Mouse (Mus musculus) adrenal gland (tissue): ENCODE results near the gene Pbxip1.

Source experiments
- intact Hi-C: fragments of 180-260 bp; cut with DNase I; formaldehyde crosslinking; loops from one replicate; pipeline ENCODE4 v1.15.1; 2025
- long read RNA-seq, 2 experiments: library from polyadenylated mRNA; unstranded; transcript quantifications; one replicate each; pipeline ENCODE4 v2.0.0; 2020; ENCODE audit warnings: borderline replicate concordance in 1 of 2; ENCODE audit not compliant: insufficient replicate concordance in 1 of 2

Gene Pbxip1
- long read RNA-seq, experiment 1, partial matches to known transcripts = 3 of 8 reads
- long read RNA-seq, experiment 1, other reads (novel, unspliced or antisense) = 5 of 8 reads
- long read RNA-seq, experiment 2, partial matches to known transcripts = 6 of 18 reads
- long read RNA-seq, experiment 2, other reads (novel, unspliced or antisense) = 12 of 18 reads

DNA sequence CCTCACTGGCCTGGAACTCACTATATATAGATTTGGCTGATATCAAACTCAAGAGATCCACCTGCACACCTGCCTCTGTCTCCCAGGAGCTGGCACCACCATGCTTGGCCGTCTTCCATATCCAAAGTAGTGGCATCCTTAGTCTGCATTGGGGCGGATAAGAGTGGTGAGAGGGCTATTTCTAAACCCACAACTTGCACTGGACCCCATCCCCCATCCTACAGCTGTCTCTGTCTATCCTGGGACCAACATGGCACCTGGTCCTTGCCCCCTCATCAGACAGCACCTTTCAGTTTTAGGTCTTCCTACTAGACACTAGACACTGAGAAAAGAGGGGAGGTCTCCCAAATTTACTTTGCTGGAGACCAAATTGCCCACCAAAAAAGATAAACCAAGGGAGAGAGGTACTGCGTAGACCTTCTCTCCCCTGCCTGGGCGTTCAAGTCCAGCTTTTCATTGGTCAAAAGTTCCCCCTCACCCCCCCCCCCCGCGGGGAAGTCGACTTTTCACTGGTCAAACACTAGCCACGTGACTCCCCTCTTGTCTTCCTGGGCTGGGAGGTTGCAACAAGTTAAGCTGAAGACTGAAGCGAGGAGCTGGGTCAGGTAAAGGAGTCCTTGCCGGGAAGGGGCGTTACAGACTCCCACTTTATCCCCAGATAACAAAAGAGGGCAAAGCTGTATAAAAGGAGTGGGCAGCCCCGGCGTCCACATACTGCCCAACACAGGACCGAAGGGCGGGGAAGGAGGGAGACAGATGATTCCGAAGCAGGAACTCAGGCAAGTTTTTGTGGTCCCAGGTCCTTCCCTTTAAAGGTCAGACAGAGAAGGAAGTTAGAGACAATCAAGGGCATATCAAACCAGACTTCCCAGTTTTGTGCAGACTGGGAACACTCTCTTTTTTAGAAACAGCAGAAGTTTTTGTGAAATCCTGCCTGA lies at the start of gene Pbxip1:
TSS of gene Pbxip1 (plus strand) at position 531 of the 938 bp plus-strand sequence.
- intact Hi-C loops = no loop called here

DNA sequence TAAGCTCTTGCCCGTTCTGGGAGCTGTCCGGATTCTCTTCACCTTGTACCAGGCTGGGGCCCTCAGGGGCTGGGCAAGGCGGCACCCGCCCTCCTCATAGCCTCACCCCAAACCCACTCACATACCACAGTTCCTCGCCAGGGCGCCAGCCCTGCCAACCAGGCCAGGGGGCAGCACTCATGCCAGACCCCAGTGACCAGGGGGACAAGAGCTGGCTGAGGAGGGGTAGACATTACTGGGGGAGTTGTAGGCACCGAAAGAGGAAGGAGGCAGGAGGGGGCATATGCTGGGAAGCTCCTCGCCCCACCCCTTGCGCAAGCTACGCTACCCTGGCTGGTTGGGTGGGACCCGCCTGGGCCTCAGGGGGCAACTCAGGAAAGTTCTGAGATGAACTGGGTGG lies 48.9 kb upstream of the Pbxip1 start:
- intact Hi-C loops = no loop called here

DNA sequence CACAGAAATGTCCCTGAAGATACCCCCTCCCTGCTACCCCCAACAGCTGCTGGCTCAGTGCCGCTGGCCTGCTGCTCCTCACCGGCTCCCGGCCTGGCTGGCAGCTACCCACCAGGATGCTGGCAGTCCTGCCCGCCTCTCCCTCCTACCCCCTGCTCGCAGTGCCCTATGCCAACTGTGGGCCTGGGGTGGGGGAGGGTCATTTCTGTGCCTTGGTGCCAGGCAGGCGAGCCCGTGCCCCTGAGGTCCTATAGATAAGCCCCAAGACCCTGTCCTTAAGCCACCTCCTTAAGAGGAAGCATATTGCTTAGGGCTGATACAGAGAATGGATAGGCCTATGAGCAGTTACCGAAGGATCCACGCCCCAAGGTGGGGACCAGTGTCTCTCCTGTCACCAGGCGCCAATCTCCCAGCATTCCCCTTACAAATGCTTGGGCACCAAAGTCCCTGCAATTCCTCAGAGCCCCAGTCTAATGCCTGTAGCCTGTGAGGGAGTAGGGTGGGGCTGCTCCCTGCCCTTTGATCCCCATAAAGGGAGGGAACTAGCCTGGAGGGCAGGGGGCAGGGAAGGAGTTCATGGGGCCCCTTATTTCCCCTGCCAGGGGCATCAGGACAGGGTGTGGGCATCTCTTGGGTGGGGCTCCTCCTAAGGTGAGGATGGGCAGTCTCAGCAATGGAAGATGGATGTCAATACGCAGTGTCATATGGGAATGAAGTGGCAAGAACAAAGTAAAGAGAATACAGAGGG lies 48.2 kb upstream of the Pbxip1 start:
- intact Hi-C loops = no loop called here

DNA sequence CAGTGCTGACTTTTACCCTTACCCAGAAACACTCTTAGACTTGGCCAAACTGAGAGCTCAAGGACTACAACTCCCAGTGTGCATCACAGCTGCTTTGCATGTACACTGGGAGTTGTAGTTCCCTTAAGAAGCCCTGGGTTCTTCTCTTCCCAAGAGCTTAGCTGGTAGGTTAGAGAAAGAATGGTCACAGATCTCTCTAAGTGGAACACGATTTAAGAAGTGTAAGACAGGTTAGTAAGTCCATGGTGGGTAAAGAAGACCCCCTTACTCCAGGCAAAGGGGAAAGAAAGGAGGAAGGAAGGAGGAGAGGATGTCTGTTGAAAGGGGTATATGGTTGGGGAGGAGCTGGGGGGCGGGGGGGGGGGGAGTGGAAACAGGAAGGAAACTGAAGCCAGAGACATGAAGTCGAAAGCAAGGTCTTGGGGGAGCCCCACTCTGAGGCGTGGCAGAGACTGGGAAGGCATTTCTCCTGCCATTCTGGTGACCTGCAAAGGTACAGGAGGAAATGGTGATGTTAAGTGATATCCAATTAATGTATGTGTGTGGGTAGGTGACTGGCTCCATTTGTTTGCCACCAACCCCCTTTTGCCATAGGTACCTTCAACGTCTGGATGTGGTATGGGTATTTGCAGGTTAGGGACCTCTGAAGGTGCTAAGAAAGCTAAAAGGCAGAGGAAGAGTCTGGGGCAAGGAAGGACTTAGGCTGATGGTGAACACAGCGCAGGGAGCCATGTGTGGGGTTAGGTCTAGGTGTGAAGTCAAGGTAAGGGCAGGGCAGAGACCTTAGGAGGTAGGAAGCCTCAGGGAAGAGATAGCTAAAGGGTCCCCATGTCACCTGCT lies 47.4 kb upstream of the Pbxip1 start:
- intact Hi-C loops = no loop called here

DNA sequence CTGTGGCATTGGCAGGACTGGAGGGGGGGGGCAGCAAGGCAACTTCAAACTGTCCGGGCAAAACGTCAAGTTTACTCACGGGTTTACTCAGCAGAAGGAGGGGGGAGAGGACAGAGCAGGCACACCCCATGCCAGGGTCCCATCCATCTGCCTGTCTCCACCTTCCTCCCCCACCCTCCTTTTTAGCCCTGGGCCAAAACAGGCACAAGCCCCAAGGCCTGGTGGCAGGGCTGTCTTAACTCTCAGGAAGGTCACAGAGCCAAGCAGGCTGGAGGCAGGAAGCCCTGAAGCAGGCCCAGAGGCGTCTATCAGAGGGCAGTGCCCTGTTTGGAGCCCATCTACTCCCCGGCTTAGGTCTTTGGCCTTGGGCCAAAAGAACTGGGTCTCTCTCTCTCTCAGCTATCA lies 46.4 kb upstream of the Pbxip1 start:
- intact Hi-C loops = no loop called here

DNA sequence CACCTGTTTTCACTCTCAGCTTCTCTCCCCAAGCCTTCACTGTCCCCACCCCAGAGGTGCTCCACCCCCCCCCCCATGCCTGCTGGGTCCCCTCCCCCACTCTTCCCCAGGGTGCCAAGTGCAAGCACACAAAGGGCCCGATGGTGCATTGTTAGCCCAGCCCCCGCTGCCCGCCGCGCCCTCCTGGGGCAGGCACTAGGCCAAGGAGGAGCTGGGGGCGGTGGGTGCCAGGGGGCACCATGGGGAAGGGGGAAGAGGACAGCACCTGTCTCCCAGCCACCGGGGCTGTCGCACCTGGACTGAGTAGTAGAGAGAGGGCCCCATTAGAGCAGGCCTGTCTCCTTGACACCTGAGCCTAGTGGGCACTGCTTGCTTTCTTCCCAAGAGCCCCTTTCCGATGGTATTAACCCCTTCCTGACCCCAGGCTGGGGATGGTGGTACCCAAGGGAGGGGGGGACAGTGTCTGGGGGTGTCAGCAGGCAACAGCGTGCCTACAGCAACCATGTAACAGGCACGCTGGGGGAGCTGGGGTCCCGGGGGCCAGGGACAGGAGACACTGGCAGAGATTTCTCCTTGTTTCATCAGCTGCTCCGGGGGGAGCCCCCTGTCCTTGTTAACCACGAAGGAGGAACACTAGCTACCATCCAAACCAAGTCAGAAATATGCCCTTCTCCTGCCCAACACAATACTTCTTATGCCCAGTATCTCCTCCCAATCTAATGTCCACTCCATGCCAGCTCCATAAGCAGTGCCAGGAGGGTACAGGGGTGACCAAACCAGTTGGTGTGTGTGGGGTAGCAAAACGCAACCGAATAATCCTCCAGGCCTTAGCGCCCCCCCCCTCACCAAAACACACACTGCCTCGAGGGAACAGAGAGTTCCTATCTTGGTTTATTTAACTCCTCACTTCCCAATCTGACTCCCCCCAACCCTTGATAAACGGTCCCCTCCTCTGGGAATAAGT lies 45.5 kb upstream of the Pbxip1 start:
- intact Hi-C loops = no loop called here

DNA sequence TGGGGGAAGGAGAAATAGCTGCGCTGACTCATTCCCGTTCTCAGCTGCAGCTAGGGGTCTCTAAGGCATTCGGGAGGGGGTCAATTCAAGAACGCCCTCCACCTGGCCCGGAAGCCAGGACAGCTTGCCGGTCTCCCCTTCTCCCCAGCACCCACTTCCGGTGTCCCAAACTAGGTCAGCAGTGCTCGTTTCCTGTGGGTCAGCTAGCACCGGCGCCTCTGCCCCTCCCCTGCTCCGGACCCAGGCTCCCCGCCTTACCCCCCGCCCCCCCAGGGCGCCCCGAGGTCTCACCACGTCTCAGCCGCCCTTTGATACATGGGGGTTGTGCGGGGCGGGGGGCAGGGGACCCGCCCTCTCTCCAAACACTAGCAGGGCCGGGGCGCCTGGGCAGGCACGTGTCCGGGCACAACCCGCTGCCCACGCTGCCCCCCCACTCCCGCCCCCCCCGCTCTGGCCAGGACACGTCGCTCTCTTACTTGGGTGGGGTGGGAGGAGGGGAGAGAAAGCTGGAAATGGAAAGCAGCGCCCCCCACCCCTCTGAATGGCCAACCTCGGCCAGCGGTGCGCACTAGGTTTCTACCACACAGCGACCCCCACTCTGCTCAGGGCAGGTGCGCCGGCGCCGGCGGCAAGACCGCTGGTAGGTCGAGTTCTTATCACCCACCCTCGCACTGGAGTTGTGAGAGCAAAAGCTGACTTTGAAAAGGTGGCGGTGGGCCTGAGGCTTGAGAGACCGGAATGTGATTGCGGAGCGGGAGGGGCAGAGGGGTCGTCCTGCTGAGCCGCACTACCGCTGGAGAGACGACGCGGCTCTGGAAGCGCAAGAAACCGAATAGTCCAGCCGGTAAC lies 44.6 kb upstream of the Pbxip1 start:
- intact Hi-C loops = no loop called here

DNA sequence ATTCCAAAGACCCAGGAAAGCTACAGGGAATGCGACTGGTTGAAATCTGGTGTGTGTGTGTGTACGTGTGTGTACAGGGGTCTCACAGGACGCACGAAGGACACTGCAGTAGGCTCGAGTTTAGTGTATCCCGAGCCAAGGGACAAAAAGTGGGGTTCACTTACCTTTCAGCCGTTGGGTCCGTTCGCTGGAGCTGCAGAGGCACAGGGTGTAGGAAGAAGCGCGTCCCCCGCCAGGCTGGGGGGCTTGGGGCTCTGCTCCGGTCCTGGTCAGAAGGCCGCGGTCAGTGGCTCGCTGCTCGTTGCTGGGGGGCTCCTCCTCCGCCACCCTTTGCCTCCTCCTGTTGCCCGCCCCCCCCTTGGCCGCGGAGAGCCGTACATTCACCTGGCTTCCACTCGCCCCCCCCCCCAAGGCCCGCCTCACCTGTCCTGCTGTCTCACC lies 43.6 kb upstream of the Pbxip1 start:
- intact Hi-C loops = no loop called here

DNA sequence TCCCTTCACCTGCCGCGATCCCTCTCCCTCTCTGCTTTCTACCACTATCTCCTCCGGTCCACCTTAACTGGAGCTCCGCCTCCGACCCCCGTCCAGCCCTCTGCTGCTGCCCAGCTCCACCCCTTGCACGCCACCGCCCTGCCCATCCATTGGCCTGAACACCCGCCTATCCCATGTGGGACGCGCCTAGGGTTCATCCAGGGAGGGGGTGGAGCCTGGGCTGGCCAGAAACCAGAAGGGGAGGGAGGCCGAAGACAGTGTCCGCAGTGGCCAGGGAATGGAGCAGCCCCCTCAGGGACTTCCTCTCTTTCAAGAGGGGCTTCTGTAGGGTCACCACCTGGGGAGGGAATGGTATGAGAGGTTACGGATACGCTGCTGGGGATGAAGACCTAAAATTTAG lies 42.9 kb upstream of the Pbxip1 start:
- intact Hi-C loops = no loop called here

DNA sequence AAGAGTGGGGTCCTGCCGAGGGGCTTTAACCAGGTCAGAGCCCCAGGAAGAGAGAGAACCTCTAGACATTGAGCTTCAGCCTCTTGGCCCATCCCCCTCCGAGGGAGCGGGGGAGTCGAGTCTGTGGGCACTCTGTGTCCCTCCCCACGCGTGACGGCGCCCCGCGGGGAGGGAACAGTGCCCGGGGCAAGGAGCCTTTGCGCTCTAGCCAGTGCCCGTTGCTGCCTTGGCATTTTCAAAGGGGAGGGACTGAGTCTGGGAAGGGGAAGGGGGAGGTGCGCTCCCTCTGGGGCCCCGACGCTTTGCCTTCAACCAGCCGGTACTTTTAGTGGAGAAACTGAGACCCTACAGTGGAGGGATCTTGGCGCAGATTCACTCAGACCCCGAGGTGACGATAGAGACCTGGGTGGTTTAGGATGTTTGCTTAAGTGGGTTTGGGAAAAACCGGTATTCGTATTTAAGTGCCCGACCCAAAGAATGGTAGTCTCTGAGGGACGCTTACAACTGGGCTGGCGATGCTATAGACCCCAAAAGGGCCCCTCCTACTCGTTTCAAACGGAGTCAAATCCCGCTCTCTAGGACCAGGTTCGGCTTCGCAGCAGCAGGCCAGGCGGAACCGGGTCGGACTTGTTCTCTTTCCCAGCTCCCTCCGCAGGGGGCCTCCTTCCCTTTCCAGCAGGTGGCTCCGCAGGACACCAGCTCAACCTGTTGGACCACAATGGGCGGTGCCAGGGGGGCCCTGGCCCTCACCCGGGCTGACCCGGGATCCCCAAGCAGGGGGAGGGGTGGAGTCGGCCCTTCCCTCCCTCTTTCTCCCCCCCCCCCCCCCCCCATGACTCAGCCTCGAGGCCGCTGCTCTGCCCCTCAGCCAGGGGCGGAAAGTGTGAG lies 42.3 kb upstream of the Pbxip1 start, which contains the start of gene Zbtb7b:
TSS of gene Zbtb7b (minus strand) at position 771 of the 888 bp plus-strand sequence.
- intact Hi-C loops = no loop called here

DNA sequence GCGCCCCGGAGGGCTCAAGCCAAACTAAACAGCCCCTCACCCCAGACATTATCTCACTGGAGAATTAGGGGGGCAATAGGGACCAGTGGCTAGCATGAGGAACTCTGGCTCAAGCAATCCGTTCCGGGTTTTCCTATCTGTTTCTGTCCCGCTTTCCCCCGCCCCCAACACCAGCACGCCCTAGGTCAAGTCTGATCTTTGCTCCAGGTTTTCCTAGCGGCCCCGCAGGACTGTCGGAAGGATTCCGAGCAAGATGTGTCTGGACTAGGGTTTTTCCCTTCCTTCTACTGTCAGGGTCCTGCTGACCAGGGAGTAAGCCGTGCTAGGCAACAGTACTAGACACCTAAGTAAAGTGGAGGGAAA lies 41.6 kb upstream of the Pbxip1 start:
- intact Hi-C loops = no loop called here

DNA sequence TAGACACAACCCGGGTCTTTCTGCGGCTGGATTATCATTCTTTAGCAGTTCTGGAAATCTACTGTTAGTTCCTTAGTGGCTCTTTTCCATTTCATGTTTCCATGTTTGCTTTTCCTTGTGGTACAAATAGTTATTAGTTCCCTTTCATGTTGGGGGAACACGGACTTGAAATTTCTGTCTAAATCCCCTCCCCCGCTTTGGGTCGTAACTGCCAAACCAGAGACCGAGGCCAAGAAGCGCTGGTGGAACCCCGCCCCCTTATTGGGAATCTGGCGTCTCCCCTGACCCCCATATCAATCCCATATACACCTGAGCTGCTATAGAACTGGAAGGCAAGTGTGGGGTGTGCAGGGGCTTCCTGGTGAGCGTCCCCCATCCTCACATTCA lies 41.1 kb upstream of the Pbxip1 start:
- intact Hi-C loops = no loop called here

DNA sequence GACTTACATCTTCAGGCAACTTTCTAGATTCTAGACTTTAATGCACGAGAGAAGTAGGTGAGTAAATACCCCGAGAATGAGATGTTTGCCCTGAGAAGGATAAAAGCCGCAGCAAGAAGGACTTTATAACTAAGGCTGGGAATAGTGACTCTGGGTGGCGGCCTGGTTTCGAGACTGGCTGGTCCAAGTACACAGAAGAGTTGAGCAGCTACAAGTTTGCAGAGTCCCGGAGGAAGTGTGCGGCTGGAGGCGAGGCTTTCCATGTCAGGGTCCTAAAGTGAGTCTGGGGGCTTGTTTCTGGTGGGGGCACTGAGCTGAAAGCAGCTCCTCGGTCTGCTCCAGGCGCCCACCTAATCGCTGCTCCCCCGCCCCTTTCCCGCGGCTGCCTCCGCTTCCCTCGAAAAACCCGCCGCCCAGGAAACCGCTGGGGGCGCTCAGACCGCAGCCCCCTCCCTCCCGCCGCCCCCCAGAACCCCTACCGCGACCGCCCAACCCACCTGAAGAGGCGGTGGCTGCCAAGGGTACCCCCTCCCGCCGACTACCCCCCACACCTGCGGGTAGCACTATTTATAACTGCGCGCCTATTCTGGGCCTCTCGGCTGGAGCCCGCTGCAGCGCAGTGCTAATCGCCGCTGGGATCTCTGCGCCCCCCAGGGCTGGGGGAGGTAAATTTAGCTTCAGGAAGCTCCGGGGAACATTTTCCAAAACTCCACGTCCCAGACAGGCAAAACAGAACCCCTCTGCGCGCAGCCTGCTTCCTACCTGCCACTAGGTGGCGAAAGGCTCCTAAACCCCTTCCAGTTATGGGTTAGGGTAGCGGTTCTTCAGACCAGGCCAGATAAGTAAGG lies 40.5 kb upstream of the Pbxip1 start:
- intact Hi-C loops = no loop called here

DNA sequence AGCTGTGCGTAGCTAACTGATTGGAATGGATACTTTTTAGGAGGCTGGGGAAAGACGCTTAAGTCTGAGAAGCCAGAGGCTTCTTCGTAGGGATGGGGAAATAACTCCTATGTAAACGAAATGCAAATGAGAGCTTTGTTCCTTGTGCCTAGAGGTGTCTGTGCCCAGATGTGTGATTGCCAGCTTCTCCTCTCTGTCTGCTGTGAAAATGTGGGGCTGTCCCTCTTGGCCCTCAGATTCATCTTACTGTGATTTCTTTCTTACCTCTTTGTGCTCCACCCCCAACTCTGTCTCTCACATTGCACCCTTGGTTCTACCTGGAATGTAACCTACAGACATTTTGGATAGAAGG lies 39.9 kb upstream of the Pbxip1 start:
- intact Hi-C loops = no loop called here

DNA sequence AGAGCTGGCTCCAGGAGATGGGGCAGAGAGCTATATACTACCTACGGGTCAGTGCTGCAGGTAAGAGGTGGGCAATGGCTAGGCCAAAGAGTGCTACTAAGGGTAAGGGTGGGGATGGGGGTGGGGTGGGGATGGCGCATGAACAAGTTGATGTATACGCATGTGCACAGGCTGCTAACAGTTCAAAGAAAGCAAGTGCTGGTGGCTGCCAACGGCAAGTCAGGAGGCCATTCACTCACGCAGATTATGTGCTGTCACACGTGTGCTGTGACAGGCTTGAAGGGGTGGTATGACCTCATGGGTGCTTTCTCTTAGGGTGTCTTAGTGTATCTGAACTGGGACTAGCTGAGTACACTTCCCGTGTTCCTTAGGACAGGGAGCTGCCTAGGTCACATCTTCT lies 35.2 kb upstream of the Pbxip1 start:
- intact Hi-C loops = no loop called here

DNA sequence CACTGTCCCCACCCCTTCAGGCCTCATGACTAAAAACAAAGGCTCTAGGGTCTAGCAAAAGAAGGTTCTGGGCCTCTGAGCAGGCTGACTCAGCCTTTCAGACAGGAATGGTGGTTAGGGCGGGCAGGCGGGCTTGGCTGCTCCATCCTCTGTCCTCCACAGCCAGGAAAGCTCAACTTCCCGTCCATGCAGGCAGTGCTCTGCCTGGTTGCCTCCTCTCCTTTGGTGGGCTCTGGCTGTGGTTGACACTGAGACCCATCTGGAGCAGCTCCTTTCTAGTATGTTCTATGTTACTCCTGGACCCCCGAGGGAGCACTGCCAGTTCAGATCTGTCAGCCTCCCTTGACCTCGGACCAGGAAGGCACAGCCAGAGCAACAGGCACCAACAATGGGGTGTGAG lies 33.8 kb upstream of the Pbxip1 start, which contains the start of gene Lenep:
TSS of gene Lenep (minus strand) at position 101 of the 400 bp plus-strand sequence.
- intact Hi-C loops = no loop called here

DNA sequence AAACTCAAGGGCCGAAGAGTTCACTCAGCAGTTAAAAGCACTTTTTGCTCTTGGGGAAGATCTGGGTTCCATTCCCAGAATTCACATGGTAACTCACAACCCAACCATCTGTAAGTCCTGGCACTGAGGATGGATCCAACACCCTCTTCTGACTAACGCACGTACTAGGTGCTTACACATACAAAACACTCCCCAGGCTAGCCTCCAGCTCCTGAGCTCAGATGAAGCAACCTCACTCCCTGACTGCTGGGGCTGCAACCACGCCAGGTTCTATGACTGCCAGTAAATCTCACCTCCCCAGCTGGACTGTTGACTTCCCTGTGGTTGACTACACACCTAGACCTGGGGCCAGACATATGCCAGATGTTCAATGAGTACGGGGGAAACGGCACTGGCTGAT lies 29.6 kb upstream of the Pbxip1 start:
- intact Hi-C loops = no loop called here
